Mouse (Mus musculus) thymus, postnatal 0 days (tissue): Measurements from ENCODE around the gene Olfr358. TPM values are rescaled to one million over a fixed set of nuclear protein-coding genes. Genes with fewer than 3 reads are reported as not detected.

ENCODE experiments used
- DNase-seq: peaks from one replicate; pipeline ENCODE4 v3.0.0-alpha.2; 2015; ENCODE audit warnings: low spot score
- polyA plus RNA-seq: library from polyadenylated mRNA; unstranded; fragments of >200 nt; fragmentation: Nextera tagmentation; extraction: Ambion mirVana; gene quantifications from 2 replicates; pipeline ENCODE4 v1.2.1, GENCODE M21; 2015

Gene Olfr358
- not detected in 2 replicates for polyA plus RNA-seq

DNA sequence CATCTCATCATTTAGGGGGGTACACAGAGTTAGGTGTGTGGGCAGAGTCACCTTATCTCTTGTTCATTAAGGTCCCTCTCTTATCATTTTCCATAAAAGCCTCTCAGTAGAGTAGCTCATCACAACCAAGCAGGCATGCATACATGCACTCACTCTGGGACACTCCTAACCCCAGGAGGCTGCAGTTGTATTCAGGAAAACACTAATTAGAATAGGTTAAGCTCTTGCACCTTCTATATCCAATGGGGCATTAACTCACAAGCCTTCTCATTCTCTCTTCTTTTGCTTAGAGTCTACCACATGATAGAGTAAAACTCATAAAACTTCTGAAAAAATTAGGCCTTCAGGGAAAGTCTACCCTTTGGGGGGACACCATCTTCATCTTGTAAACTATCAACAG lies at the start of gene Olfr358:
TSS of gene Olfr358 (minus strand) at position 101 of the 400 bp plus-strand sequence.
- DNase-seq: no peak

DNA sequence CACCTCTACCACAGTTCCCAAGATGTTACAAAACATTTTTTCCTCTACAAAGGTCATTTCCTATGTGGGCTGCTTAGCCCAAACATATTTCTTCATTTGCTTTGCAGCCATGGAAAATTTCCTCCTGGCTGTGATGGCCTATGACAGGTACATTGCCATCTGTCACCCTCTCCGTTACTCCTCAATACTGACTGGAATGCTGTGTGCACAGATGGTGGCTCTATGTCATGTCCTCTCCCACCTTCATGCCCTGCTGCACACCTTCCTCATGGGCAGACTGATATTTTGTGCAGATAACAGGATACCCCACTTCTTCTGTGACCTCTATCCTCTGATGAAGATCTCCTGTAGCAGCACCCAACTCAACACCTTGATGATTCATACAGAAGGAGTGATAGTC lies 12.1 kb downstream of the Olfr358 start:
- DNase-seq: no peak

DNA sequence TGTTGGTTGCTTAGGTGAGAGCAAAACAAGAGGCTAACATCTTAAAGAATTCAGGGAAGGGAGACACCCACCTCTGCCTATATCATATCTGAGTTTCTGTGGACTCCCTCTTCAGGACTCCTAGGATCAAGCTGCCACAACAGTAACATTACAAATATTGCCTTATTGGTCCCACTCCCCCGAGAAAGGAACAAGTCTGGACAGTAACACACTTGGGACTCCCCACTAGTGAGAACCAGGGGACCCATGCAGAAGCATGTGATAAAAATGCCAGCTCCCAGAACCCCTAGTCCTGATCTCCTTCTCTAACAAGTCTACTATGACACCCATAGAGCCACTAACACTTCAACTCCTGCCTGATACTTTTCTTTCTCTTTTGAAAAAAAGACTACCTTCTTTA lies 15.6 kb downstream of the Olfr358 start, which contains the start of gene Olfr357:
TSS of gene Olfr357 (plus strand) at position 301 of the 400 bp plus-strand sequence.
- DNase-seq: no peak

Other genes starting within 250 kb of the Olfr358 start
- not detected in 2 replicates for gene Olfr348, start 225.1 kb downstream of the Olfr358 start, polyA plus RNA-seq
- not detected in 2 replicates for gene Olfr50, start 218.8 kb downstream of the Olfr358 start, polyA plus RNA-seq
- gene Olfr3, start 192.3 kb downstream of the Olfr358 start, polyA plus RNA-seq: not detected in 2 replicates
- gene Olfr350, start 163.0 kb downstream of the Olfr358 start, polyA plus RNA-seq: not detected in 2 replicates
- not detected in 2 replicates for gene Olfr351, start 146.7 kb downstream of the Olfr358 start, polyA plus RNA-seq
- not detected in 2 replicates for gene Olfr352, start 140.9 kb downstream of the Olfr358 start, polyA plus RNA-seq
- gene Olfr353, start 116.4 kb downstream of the Olfr358 start, polyA plus RNA-seq: not detected in 2 replicates
- not detected in 2 replicates for gene Olfr354, start 103.7 kb downstream of the Olfr358 start, polyA plus RNA-seq
- gene Olfr355, start 80.4 kb downstream of the Olfr358 start, polyA plus RNA-seq: not detected in 2 replicates
- not detected in 2 replicates for gene Olfr356, start 72.2 kb downstream of the Olfr358 start, polyA plus RNA-seq
- not detected in 2 replicates for gene Olfr357, start 15.5 kb downstream of the Olfr358 start, polyA plus RNA-seq
- gene Olfr360, start 56.4 kb upstream of the Olfr358 start, polyA plus RNA-seq: not detected in 2 replicates
- not detected in 2 replicates for gene Olfr361, start 80.0 kb upstream of the Olfr358 start, polyA plus RNA-seq
- not detected in 2 replicates for gene Olfr362, start 108.6 kb upstream of the Olfr358 start, polyA plus RNA-seq
- gene Olfr364-ps1, start 130.0 kb upstream of the Olfr358 start, polyA plus RNA-seq: not detected in 2 replicates
- gene Olfr365, start 178.9 kb upstream of the Olfr358 start, polyA plus RNA-seq: not detected in 2 replicates
- gene Olfr366, start 202.2 kb upstream of the Olfr358 start, polyA plus RNA-seq: not detected in 2 replicates